Mouse (Mus musculus) retina, embryonic 14.5 days (tissue): ENCODE data around the gene Cltc.
"Not testable (repeated sequence)": the region's sequence is repeated elsewhere in the genome, so short reads cannot be mapped to it uniquely, and the experiment has no call there.

Experiments used
- DNase-seq: peaks from one replicate; pipeline ENCODE4 v3.0.0-alpha.2; 2015; ENCODE audit warnings: low spot score

Cltc gene

GRCm38 (mm10) chr11:86738308-86738707, 19.1 kb downstream of the Cltc start:
- not testable (repeated sequence) for DNase-seq

- DNase-seq = no peak
Observed at GRCm38 (mm10) chr11:86737301-86738000, 19.9 kb downstream of the Cltc start.

- no peak for DNase-seq
Observed at GRCm38 (mm10) chr11:86734993-86735392, 22.4 kb downstream of the Cltc start.

GRCm38 (mm10) chr11:86734241-86734939, 23.0 kb downstream of the Cltc start:
- DNase-seq = no peak

GRCm38 (mm10) chr11:86731443-86731842, 25.9 kb downstream of the Cltc start:
- no peak for DNase-seq

GRCm38 (mm10) chr11:86725607-86726006, 31.8 kb downstream of the Cltc start:
- no peak for DNase-seq

GRCm38 (mm10) chr11:86724982-86725381, 32.4 kb downstream of the Cltc start:
- no peak for DNase-seq

GRCm38 (mm10) chr11:86724004-86724403, 33.4 kb downstream of the Cltc start:
- DNase-seq = no peak

GRCm38 (mm10) chr11:86719390-86719789, 38.0 kb downstream of the Cltc start:
- DNase-seq = no peak

GRCm38 (mm10) chr11:86718369-86718768, 39.0 kb downstream of the Cltc start:
- DNase-seq = no peak

- no peak for DNase-seq
Observed at GRCm38 (mm10) chr11:86717306-86718065, 39.9 kb downstream of the Cltc start.

GRCm38 (mm10) chr11:86714606-86715005, 42.8 kb downstream of the Cltc start:
- DNase-seq = no peak

GRCm38 (mm10) chr11:86701151-86701550, 56.2 kb downstream of the Cltc start:
- DNase-seq = no peak

- no peak for DNase-seq
Observed at GRCm38 (mm10) chr11:86695461-86695860, 61.9 kb downstream of the Cltc start.

- DNase-seq = no peak
Observed at GRCm38 (mm10) chr11:86692546-86692945, 64.8 kb downstream of the Cltc start.

GRCm38 (mm10) chr11:86691956-86692355, 65.4 kb downstream of the Cltc start:
- no peak for DNase-seq

- DNase-seq = no peak
Observed at GRCm38 (mm10) chr11:86691482-86691881, 65.9 kb downstream of the Cltc start.

GRCm38 (mm10) chr11:86690383-86690782, 67.0 kb downstream of the Cltc start:
- DNase-seq = no peak

- DNase-seq = no peak
Observed at GRCm38 (mm10) chr11:86685366-86685765, 72.0 kb downstream of the Cltc start.

GRCm38 (mm10) chr11:86684126-86685012, 73.0 kb downstream of the Cltc start:
- DNase-seq = no peak

GRCm38 (mm10) chr11:86683395-86684125, 73.8 kb downstream of the Cltc start, which contains the start of the genes Vmp1 and Ptrh2:
TSS of gene Vmp1 (minus strand) at chr11:86683836.
TSS of gene Ptrh2 (plus strand) at chr11:86683985.
- DNase-seq = peak; percentile 97
